Comparison of ENCODE assay signal across 7 mouse cellular contexts in genomic region chr8:122720070-122720729, GRCm38 (mm10). TPM values are rescaled to one million over a fixed set of nuclear protein-coding genes. Genes with fewer than 3 reads are reported as not detected.
DNase-seq lines count a peak whose midpoint lies in the region; ATAC-seq and TF ChIP-seq lines count a peak whose summit lies in the region.

No protein-coding gene starts in this region.

- no peak overlapping the region for H3K9ac ChIP-seq in embryonic facial prominence, embryonic 15.5 days
- H3K9ac ChIP-seq in liver, postnatal 0 days (replicated peaks) = peak overlapping the region; percentile 57

- H3K27me3 ChIP-seq in embryonic facial prominence, embryonic 15.5 days = peaks cover 35% of the 10 kb centered on the region
- H3K27me3 ChIP-seq in hindbrain, embryonic 10.5 days (ENCODE audit: insufficient read depth, poor library complexity, severe bottlenecking) = peaks cover 56% of the 10 kb centered on the region
- H3K27me3 ChIP-seq in liver, postnatal 0 days (ENCODE audit: insufficient read depth, low read length) = peaks cover 37% of the 10 kb centered on the region

- H3K9me3 ChIP-seq in embryonic facial prominence, embryonic 15.5 days (replicated peaks) = no peaks in the 10 kb centered on the region
- H3K9me3 ChIP-seq in hindbrain, embryonic 10.5 days = no peaks in the 10 kb centered on the region
- H3K9me3 ChIP-seq in liver, postnatal 0 days (ENCODE audit: low read length) = no peaks in the 10 kb centered on the region

- peak; percentile 98 for TF ChIP-seq EP300 in liver, postnatal 0 days (IDR thresholded peaks at IDR 0.05; ENCODE audit: low read depth)

- H3K36me3 ChIP-seq in embryonic facial prominence, embryonic 15.5 days = no peaks in the 10 kb centered on the region
- no peaks in the 10 kb centered on the region for H3K36me3 ChIP-seq in hindbrain, embryonic 10.5 days
- H3K36me3 ChIP-seq in liver, postnatal 0 days (replicated peaks; ENCODE audit: insufficient read depth, low read length) = no peaks in the 10 kb centered on the region

- 16% methylated on average over 25 of the region's 25 CpGs for WGBS in embryonic facial prominence, embryonic 15.5 days
- WGBS in hindbrain, embryonic 10.5 days = 13% methylated on average over 25 of the region's 25 CpGs
- WGBS in liver, postnatal 0 days (ENCODE audit: insufficient replicate concordance) = 4% methylated on average over 25 of the region's 25 CpGs
- 5% methylated on average over 25 of the region's 25 CpGs for WGBS in olfactory bulb, adult 2 months

- no peak overlapping the region for H3K27ac ChIP-seq in embryonic facial prominence, embryonic 15.5 days (replicated peaks)
- H3K27ac ChIP-seq in hindbrain, embryonic 10.5 days = peak overlapping the region; percentile 66
- peak overlapping the region; percentile 89 for H3K27ac ChIP-seq in liver, postnatal 0 days (ENCODE audit: low read depth)
- H3K27ac ChIP-seq in olfactory bulb, adult 2 months (ENCODE audit: insufficient read depth, low read depth, low read length) = peak overlapping the region; percentile 87

- H3K4me2 ChIP-seq in embryonic facial prominence, embryonic 15.5 days (replicated peaks) = peak overlapping the region; percentile 15; the same call in 1 of the 2 replicates
- H3K4me2 ChIP-seq in liver, postnatal 0 days (ENCODE audit: low read depth, low read length) = peak overlapping the region; percentile 76

- peak; percentile 37 for DNase-seq in ovary, adult 18-20 months (ENCODE audit: low spot score)
- DNase-seq in ovary, postnatal 14 days (ENCODE audit: low spot score) = no peak
- DNase-seq in hindbrain, embryonic 10.5 days (ENCODE audit: low spot score) = no peak
- DNase-seq in liver, postnatal 0 days = peak; percentile 92
- no peak for DNase-seq in gastrocnemius, adult 18-20 months (ENCODE audit: low spot score)

- TF ChIP-seq POLR2A in olfactory bulb, adult 2 months (IDR thresholded peaks at IDR 0.05; ENCODE audit: insufficient read depth, low read depth, low read length) = no peak; the same call in 1 of the 2 replicates

- H3K4me1 ChIP-seq in embryonic facial prominence, embryonic 15.5 days = peaks cover 25% of the 10 kb centered on the region
- peaks cover 35% of the 10 kb centered on the region for H3K4me1 ChIP-seq in hindbrain, embryonic 10.5 days (replicated peaks)
- H3K4me1 ChIP-seq in liver, postnatal 0 days (ENCODE audit: insufficient read depth) = peaks cover 46% of the 10 kb centered on the region
- H3K4me1 ChIP-seq in olfactory bulb, adult 2 months (ENCODE audit: control insufficient read depth, insufficient read depth, low read length) = peaks cover 45% of the 10 kb centered on the region

- no peak for TF ChIP-seq CTCF in liver, postnatal 0 days (IDR thresholded peaks at IDR 0.05; ENCODE audit: low read depth)
- TF ChIP-seq CTCF in olfactory bulb, adult 2 months (IDR thresholded peaks at IDR 0.05; ENCODE audit: insufficient read depth, low read depth, low read length) = no peak

- no peak overlapping the region for H3K4me3 ChIP-seq in embryonic facial prominence, embryonic 15.5 days (replicated peaks)
- peak overlapping the region; percentile 34 for H3K4me3 ChIP-seq in hindbrain, embryonic 10.5 days
- H3K4me3 ChIP-seq in liver, postnatal 0 days (ENCODE audit: low read depth, low read length) = peak overlapping the region; percentile 33
- H3K4me3 ChIP-seq in olfactory bulb, adult 2 months (ENCODE audit: insufficient read depth, low read depth, low read length) = 0 out of 2 replicates have a peak overlapping the region, but pooled peaks have one; percentile 2

- ATAC-seq in embryonic facial prominence, embryonic 15.5 days (ENCODE audit: insufficient number of reproducible peaks, low FRiP score, low TSS enrichment, low read depth) = no peak
- peak; percentile 83 for ATAC-seq in liver, postnatal 0 days

RNA-seq across cellular contexts. Expression of gene Cbfa2t3, which starts 21.3 kb away (rescaled TPM):
- polyA plus RNA-seq in embryonic facial prominence, embryonic 15.5 days (2015; fragmentation: Nextera tagmentation; extraction: Ambion mirVana) = 6.2 and 6.4 TPM in 2 replicates
- polyA plus RNA-seq in hindbrain, embryonic 10.5 days (2016; fragmentation: Nextera tagmentation; extraction: Ambion mirVana) = 2.2 and 5.4 TPM in 2 replicates
- 2.1 and 2.4 TPM in 2 replicates for polyA plus RNA-seq in liver, postnatal 0 days (2015; fragmentation: Nextera tagmentation; extraction: Ambion mirVana)
- polyA plus RNA-seq in olfactory bulb, adult 2 months (2012; ENCODE audit: insufficient read depth, insufficient read length, low replicate concordance, missing spikeins) = not detected in 2 replicates
- total RNA-seq in gastrocnemius, adult 18-20 months (2021) = 10 to 100 TPM; 16.1 to 25.9 TPM

RNA-seq across cellular contexts. Expression of gene Acsf3, which starts 55.1 kb away (rescaled TPM):
- 17.1 and 17.2 TPM in 2 replicates for polyA plus RNA-seq in embryonic facial prominence, embryonic 15.5 days (2015; fragmentation: Nextera tagmentation; extraction: Ambion mirVana)
- 16.5 and 18.0 TPM in 2 replicates for polyA plus RNA-seq in hindbrain, embryonic 10.5 days (2016; fragmentation: Nextera tagmentation; extraction: Ambion mirVana)
- 9.6 and 10.7 TPM in 2 replicates for polyA plus RNA-seq in liver, postnatal 0 days (2015; fragmentation: Nextera tagmentation; extraction: Ambion mirVana)
- polyA plus RNA-seq in olfactory bulb, adult 2 months (2012; ENCODE audit: insufficient read depth, insufficient read length, low replicate concordance, missing spikeins) = not detected in 2 replicates
- 10 to 100 TPM; 12.4 to 12.9 TPM for total RNA-seq in gastrocnemius, adult 18-20 months (2021)

Comparison
In these comparisons a context has a peak if more than half of its experiments do, and no peak if none do; other contexts are left out.
1. DNase-seq: peak in ovary, adult 18-20 months (single experiment) and liver, postnatal 0 days (single experiment); none in ovary, postnatal 14 days (single experiment), hindbrain, embryonic 10.5 days (single experiment) and gastrocnemius, adult 18-20 months (single experiment).
2. RNA of gene Acsf3, which starts 55.1 kb away (polyA plus RNA-seq): 16.5 to 18.0 TPM in hindbrain, embryonic 10.5 days, 17.1 to 17.2 TPM in embryonic facial prominence, embryonic 15.5 days and 9.6 to 10.7 TPM in liver, postnatal 0 days; not detected in olfactory bulb, adult 2 months; every median in the first group is over 10 times any median in the second.